Mouse (Mus musculus): Measurements from ENCODE around the gene Tcf7l2. TPM values are rescaled to one million over a fixed set of nuclear protein-coding genes. Genes with fewer than 3 reads are reported as not detected.

Gene Tcf7l2
- polyA plus RNA-seq (2021; fragmentation: Nextera tagmentation): 54.6 and 59.4 TPM in 2 replicates
- long read RNA-seq, experiment 1, partial matches to known transcripts: 4 of 4 reads
- long read RNA-seq, experiment 1, other reads (novel, unspliced or antisense): 0 of 4 reads
- long read RNA-seq, experiment 2, partial matches to known transcripts: 7 of 9 reads
- long read RNA-seq, experiment 2, other reads (novel, unspliced or antisense): 2 of 9 reads

GRCm38 (mm10) chr19:55741439-55741928 lies at the start of gene Tcf7l2:
TSS of gene Tcf7l2 (plus strand) at chr19:55741820.

Data from left cerebral cortex, adult 6 months (tissue).